Mouse (Mus musculus) myocyte (in vitro differentiated cells): Measurements from ENCODE around the gene Cutc. TPM values are rescaled to one million over a fixed set of nuclear protein-coding genes. Genes with fewer than 3 reads are reported as not detected.

ENCODE experiments used
- H3K27me3 ChIP-seq: one replicate; pipeline ENCODE4 v1.6.1; 2011; ENCODE audit not compliant: control insufficient read depth, insufficient read depth, insufficient read length
- H3K36me3 ChIP-seq: one replicate; pipeline ENCODE4 v1.6.1; 2011; ENCODE audit not compliant: control insufficient read depth, insufficient read depth
- H3K4me2 ChIP-seq: one replicate; pipeline ENCODE4 v1.6.1; 2011; ENCODE audit warnings: low read depth, control low read depth
- H3K4me3 ChIP-seq: one replicate; pipeline ENCODE4 v1.5.1; 2011; ENCODE audit warnings: mild to moderate bottlenecking, control low read depth, moderate library complexity
- H3K79me2 ChIP-seq: one replicate; pipeline ENCODE4 v1.6.1; 2011; ENCODE audit not compliant: control insufficient read depth, insufficient read depth
- H3ac ChIP-seq: one replicate; pipeline ENCODE4 v1.6.1; 2011; ENCODE audit not compliant: control insufficient read depth, insufficient read length
- CEBPB ChIP-seq: IDR thresholded peaks from 2 replicates; pipeline ENCODE4 v1.6.1; 2011; ENCODE audit warnings: mild to moderate bottlenecking, moderate library complexity; ENCODE audit not compliant: poor library complexity, insufficient read depth, severe bottlenecking
- E2F4 ChIP-seq: IDR thresholded peaks from one replicate; pipeline ENCODE4 v1.6.1; 2011; ENCODE audit warnings: mild to moderate bottlenecking, control low read depth, moderate library complexity; ENCODE audit not compliant: insufficient read depth
- MAX ChIP-seq: IDR thresholded peaks from one replicate; pipeline ENCODE4 v1.6.1; 2011; ENCODE audit warnings: low read depth, mild to moderate bottlenecking, control low read depth
- MYOD1 ChIP-seq, 3 experiments: IDR thresholded peaks; one replicate each; pipeline ENCODE4 v1.6.1; 2011; ENCODE audit warnings: control low read depth in 2 of 3, low read depth in 2 of 3, mild to moderate bottlenecking in 2 of 3, moderate library complexity in 1 of 3; ENCODE audit not compliant: insufficient read length in 2 of 3, control insufficient read depth in 1 of 3
- MYOG ChIP-seq, 3 experiments: IDR thresholded peaks; one replicate each; pipeline ENCODE4 v1.6.1; 2011; ENCODE audit warnings: control low read depth in 2 of 3, low read depth in 2 of 3, mild to moderate bottlenecking in 2 of 3; ENCODE audit not compliant: insufficient read length in 2 of 3, control insufficient read depth in 1 of 3, insufficient read depth in 1 of 3
- POLR2A ChIP-seq: IDR thresholded peaks from one replicate; pipeline ENCODE4 v1.6.1; 2011; ENCODE audit warnings: low read depth, mild to moderate bottlenecking, control low read depth, moderate library complexity; ENCODE audit not compliant: insufficient read length
- POLR2AphosphoS2 ChIP-seq: IDR thresholded peaks from one replicate; pipeline ENCODE4 v1.6.1; 2011; ENCODE audit warnings: low read depth, control low read depth; ENCODE audit not compliant: insufficient read length
- REST ChIP-seq: IDR thresholded peaks from one replicate; pipeline ENCODE4 v1.6.1; 2011; ENCODE audit warnings: mild to moderate bottlenecking, control low read depth, moderate library complexity; ENCODE audit not compliant: insufficient read depth, insufficient read length
- SRF ChIP-seq: IDR thresholded peaks from one replicate; pipeline ENCODE4 v1.6.1; 2011; ENCODE audit warnings: low read depth; ENCODE audit not compliant: control insufficient read depth, insufficient read length
- TCF12 ChIP-seq: IDR thresholded peaks from one replicate; pipeline ENCODE4 v1.6.1; 2011; ENCODE audit warnings: mild to moderate bottlenecking, control low read depth; ENCODE audit not compliant: poor library complexity, insufficient read depth, severe bottlenecking
- TCF3 ChIP-seq: IDR thresholded peaks from one replicate; pipeline ENCODE4 v1.6.1; 2011; ENCODE audit warnings: low read depth, control low read depth; ENCODE audit not compliant: insufficient read length
- USF1 ChIP-seq: IDR thresholded peaks from one replicate; pipeline ENCODE4 v1.6.1; 2011; ENCODE audit warnings: low read depth, mild to moderate bottlenecking, control low read depth, moderate library complexity
- polyA plus RNA-seq: library from polyadenylated mRNA; unstranded; fragments of >200 nt; fragmentation: generic; extraction: Trizol; gene quantifications from one replicate; pipeline ENCODE4 v1.2.1, GENCODE M21; 2012; ENCODE audit warnings: missing spikeins

Gene Cutc
- polyA plus RNA-seq, 1 experiment: 5.1 TPM

GRCm38 (mm10) chr19:43780391-43780790, 27.6 kb downstream of the Cutc start:
- H3K4me3 ChIP-seq: no peak overlapping the region
- H3K4me2 ChIP-seq: no peak overlapping the region
- TF ChIP-seq TCF3: no peak
- TF ChIP-seq POLR2AphosphoS2: no peak
- no peak for TF ChIP-seq SRF
- no peak for TF ChIP-seq POLR2A
- TF ChIP-seq MYOD1 (IDR thresholded peaks at IDR 0.05; ENCODE audit: control insufficient read depth in 1 of 3, insufficient read length in 2 of 3, low read depth in 2 of 3): no peak
- H3K79me2 ChIP-seq: no peaks in the 10 kb centered on the region
- H3K36me3 ChIP-seq: no peaks in the 10 kb centered on the region
- H3K27me3 ChIP-seq: peaks cover 20% of the 10 kb centered on the region
- no peak overlapping the region for H3ac ChIP-seq

DNA sequence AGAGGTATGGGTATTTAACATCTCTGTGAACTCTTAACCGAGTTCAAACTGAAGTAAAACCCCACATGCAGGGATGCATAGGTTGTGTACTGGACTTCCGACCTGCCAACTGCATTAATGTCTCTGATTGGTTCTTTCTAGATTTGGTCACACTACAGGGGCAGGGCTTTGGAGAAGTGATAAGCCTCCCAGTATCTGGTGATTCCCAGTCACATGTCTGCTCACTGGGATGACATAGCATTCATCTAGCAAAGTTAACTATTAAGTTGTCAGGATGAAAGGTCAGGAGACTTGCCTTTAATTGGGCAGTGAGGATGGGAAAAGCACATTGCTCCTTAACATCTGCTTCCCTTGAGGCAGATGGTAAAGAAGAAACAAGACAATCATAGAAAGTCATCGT, 29.2 kb downstream of the Cutc start, which contains the start of gene Abcc2:
Gene Abcc2, plus strand, starts transcription at position 213 of the 400 bp plus-strand sequence.
- Histone ChIP-seq H3K79me2 (no peaks in the 10 kb centered on the region), H3K4me2 (no peak within 1 kb of the TSS), H3K36me3 (no peaks in the 10 kb centered on the region), H3K4me3 (no peak within 1 kb of the TSS), H3K27me3 (peaks cover 24% of the 10 kb centered on the region), H3ac (no peak within 1 kb of the TSS)
- TF ChIP-seq E2F4 (no peak), POLR2A (no peak), TCF12 (no peak), USF1 (no peak), SRF (no peak), MYOG (IDR thresholded peaks at IDR 0.05; ENCODE audit: control insufficient read depth in 1 of 3, insufficient read depth in 1 of 3, insufficient read length in 2 of 3, low read depth in 2 of 3) (no peak), MYOD1 (IDR thresholded peaks at IDR 0.05; ENCODE audit: control insufficient read depth in 1 of 3, insufficient read length in 2 of 3, low read depth in 2 of 3) (no peak), MAX (no peak), TCF3 (no peak), POLR2AphosphoS2 (no peak), CEBPB (no peak), REST (no peak)

- Histone ChIP-seq H3K4me3 (no peak overlapping the region), H3K36me3 (no peaks in the 10 kb centered on the region), H3K4me2 (no peak overlapping the region), H3K27me3 (peaks cover 30% of the 10 kb centered on the region), H3ac (no peak overlapping the region), H3K79me2 (no peaks in the 10 kb centered on the region)
- TF ChIP-seq MAX (no peak), CEBPB (no peak), TCF12 (no peak), USF1 (no peak), MYOG (IDR thresholded peaks at IDR 0.05; ENCODE audit: control insufficient read depth in 1 of 3, insufficient read depth in 1 of 3, insufficient read length in 2 of 3, low read depth in 2 of 3) (no peak), POLR2AphosphoS2 (no peak), REST (no peak), E2F4 (no peak), MYOD1 (IDR thresholded peaks at IDR 0.05; ENCODE audit: control insufficient read depth in 1 of 3, insufficient read length in 2 of 3, low read depth in 2 of 3) (no peak), POLR2A (no peak), TCF3 (no peak), SRF (no peak)
These were observed 32.0 kb downstream of the Cutc start for GRCm38 (mm10) chr19:43784761-43785160.

- Histone ChIP-seq H3K36me3 (no peaks in the 10 kb centered on the region), H3ac (no peak overlapping the region), H3K4me2 (no peak overlapping the region), H3K4me3 (no peak overlapping the region), H3K79me2 (no peaks in the 10 kb centered on the region), H3K27me3 (peaks cover 27% of the 10 kb centered on the region)
- TF ChIP-seq MAX: no peak
- no peak for TF ChIP-seq CEBPB
- TF ChIP-seq MYOG (IDR thresholded peaks at IDR 0.05; ENCODE audit: control insufficient read depth in 1 of 3, insufficient read depth in 1 of 3, insufficient read length in 2 of 3, low read depth in 2 of 3): no peak
- no peak for TF ChIP-seq TCF12
- no peak for TF ChIP-seq REST
- no peak for TF ChIP-seq E2F4
- no peak for TF ChIP-seq SRF
- TF ChIP-seq POLR2AphosphoS2: no peak
- no peak for TF ChIP-seq POLR2A
- TF ChIP-seq USF1: no peak
- no peak for TF ChIP-seq MYOD1 (IDR thresholded peaks at IDR 0.05; ENCODE audit: control insufficient read depth in 1 of 3, insufficient read length in 2 of 3, low read depth in 2 of 3)
- no peak for TF ChIP-seq TCF3
These were observed 33.6 kb downstream of the Cutc start for GRCm38 (mm10) chr19:43786249-43787026.

- Histone ChIP-seq H3K27me3 (peaks cover 14% of the 10 kb centered on the region), H3ac (no peak overlapping the region), H3K79me2 (no peaks in the 10 kb centered on the region), H3K36me3 (no peaks in the 10 kb centered on the region), H3K4me2 (no peak overlapping the region), H3K4me3 (no peak overlapping the region)
- TF ChIP-seq USF1: no peak
- no peak for TF ChIP-seq POLR2A
- no peak for TF ChIP-seq TCF3
- TF ChIP-seq CEBPB: no peak
- no peak for TF ChIP-seq E2F4
- no peak for TF ChIP-seq MAX
- no peak for TF ChIP-seq MYOD1 (IDR thresholded peaks at IDR 0.05; ENCODE audit: control insufficient read depth in 1 of 3, insufficient read length in 2 of 3, low read depth in 2 of 3)
- no peak for TF ChIP-seq REST
- no peak for TF ChIP-seq SRF
- no peak for TF ChIP-seq TCF12
- TF ChIP-seq POLR2AphosphoS2: no peak
- no peak for TF ChIP-seq MYOG (IDR thresholded peaks at IDR 0.05; ENCODE audit: control insufficient read depth in 1 of 3, insufficient read depth in 1 of 3, insufficient read length in 2 of 3, low read depth in 2 of 3)
These were observed 37.0 kb downstream of the Cutc start for GRCm38 (mm10) chr19:43789817-43790216.
